Mouse (Mus musculus) thymus, postnatal 25 days (tissue): ENCODE measurements at regions not wholly inside any gene's neighbourhood (a gene's known extent, or its start where the extent isn't known, plus 50 kb on each side); places are given as distances from the start of the nearest gene placed in this dataset.
"Not testable (repeated sequence)": the region's sequence is repeated elsewhere in the genome, so short reads cannot be mapped to it uniquely, and the experiment has no call there.

Experiments used
- DNase-seq: peaks from one replicate; pipeline ENCODE4 v3.0.0; 2022

DNA sequence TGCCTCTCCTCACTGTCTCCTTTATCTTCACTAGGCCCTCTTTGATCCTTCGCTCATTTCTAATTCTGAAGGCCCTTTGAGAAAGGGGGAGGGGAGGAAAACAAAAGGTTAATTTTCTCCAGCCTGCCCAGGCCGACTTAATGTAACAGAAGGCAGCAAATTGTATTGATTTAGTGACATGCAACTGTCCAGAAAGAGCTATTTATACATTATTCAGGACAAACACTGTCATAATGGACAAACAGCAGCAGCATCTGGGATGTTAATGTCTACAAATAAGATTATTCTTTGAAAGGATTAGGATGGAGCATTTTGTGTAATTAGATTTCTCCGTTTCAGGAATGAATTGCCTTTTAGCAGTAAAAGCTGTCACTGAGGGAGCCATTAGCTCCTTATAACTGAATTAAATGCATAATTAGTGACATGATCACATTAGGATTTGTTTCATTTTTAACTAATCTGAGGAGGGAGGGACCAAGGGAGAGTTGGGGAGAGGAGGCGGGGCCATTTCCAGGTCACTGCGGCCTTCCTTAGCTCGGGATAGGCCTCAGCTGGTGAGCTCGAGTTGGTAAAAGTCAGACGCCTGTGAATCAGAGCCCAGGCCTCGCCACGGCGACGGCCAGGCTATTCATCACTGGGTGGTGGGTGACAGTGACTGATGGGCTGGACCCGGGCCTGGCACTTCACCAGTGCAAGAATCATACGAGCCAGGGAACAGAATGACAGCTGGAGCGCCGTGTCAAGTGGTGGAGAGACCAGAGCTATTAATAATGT is 167.7 kb downstream of the Nkx6-1 start:
- no peak for DNase-seq

DNA sequence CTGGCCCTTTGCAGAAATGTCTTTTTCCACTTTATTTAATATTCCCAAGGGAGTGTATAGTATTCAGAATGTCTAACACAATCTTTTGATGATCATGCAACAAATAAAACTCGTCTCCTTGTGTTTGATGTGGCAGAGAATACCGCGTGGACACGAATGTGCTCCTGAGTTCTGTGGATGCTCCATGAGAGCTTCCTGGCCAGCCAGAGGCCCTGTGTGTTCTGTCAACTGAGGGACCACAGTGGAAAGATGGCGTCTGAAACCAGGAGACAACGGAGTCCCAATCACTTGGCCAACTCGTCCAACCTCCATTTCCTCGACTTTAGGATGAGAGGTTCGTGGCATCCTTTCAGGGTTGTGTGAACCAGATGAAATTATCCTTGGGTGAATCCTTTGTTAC is 168.6 kb downstream of the Nkx6-1 start:
- DNase-seq, result no peak

DNA sequence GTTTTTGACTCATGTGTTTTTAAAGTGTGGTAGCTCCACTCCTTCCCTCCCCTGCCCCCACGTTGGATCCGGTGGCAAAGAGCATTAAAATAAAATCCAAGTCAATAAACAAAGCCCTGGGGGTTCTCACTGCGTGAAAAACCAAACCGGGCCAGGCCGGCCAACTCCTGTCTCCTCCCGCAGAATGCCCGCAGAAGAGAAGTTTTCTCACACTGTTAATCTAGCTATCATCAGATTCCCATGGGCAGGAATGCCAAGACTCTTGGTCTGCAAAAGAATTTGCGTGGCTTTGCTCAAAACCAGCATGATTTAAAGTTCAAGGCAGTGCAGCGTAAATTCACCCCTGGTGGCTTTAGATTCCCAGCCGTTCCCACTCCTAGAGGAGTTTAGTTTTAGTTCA is 219.0 kb downstream of the Nkx6-1 start:
- no peak for DNase-seq

DNA sequence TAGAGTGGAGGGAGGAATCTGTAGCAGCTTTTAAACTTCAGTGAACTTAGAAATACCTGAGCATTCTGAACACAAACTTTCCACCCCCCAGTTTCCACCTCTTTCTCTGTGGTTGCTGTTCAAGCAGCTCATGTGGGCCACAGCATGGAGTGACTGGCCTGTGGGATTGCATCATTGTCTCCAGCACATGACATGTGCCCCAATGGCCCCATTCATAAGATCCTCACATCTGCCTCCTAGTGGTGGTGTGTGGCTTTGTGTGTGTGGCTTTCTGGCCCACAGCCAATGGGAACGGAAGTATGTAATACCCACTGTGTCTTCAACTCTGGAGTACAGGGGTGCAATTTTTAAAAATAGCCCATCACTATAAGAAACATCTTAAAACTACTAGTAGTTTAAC is 223.0 kb downstream of the Nkx6-1 start:
- no peak for DNase-seq

DNA sequence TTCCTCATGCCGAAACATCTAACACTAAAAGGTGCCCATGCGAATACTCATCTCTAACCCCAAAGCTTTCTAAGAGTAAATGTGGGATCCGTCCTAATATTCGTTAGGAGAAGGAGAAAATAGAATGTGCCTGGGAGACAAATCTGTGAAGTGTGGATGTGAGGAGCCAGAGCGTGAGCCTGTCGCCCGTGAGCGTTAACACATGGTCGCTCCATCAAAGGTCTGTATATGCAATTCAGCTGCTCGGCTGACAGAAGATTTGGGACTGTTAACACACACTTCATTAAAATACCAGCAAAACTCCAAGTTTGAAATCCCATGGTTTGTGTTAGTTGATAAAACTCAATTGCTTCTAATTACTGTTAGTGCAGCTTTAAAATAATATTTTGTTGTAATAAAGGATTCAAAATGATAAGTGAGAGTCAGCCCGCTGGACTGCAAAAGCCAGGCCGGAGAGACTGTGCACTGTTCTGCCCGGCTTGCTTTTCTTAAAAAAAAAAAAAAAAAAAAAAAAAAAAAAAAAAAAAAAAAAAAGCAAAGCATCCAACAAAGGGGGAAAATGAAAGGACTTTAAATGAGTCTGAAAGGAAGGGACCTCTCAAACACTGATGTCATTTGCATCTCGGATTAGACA is 227.0 kb downstream of the Nkx6-1 start:
- no peak for DNase-seq

DNA sequence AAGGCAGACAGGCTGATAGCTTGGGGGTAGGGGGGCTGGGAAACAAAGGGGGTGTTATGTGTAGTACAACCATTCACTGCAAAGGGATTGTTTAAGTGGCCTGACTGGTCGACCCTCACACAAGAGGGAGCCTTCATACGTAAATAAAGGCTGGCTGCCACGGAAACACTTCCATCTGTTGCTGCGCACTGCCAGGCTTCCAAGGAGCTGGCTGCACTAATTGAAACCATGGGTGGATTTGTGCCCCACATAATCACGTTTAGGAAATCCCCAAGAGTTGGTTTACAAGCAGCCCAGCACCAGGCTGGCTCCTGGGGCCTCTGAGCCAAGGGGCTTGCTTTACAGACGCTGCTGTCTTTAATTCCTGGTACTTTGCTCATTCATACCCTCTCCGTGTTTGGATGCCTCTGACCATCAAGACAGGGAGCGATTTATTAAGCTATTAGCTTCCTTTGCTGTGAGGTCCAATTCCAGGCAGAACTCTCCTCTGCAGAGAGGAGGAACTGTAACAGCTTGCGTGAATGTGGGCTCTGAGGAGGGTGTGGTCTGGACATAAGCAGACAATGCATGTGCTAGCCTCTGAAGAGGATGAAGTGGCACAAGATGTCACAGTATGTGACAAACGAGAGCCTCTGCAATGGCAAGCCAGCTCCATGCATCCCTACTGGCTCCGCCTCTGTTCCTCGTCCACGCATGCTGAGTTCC is 238.6 kb downstream of the Nkx6-1 start:
- no peak for DNase-seq

DNA sequence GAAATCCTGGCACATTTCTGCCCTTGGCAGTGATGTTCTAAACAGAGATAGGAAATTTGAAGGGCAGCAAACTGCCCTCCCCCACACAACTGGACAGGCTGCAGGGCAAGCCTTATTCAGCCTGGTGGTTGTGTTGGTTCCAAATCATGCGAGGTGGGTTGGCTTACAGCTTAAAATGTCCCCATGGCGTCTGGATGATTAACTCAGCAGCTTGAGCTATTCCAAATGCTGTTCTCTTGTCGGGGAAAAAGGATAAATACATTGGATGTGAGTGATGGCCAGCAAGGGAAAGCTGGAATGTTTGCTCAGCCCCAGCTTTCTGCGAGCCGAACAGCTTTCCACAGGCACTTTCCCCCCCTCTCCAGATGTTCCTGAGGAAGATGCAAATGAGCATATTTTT is 280.5 kb downstream of the Nkx6-1 start:
- DNase-seq, result no peak

DNA sequence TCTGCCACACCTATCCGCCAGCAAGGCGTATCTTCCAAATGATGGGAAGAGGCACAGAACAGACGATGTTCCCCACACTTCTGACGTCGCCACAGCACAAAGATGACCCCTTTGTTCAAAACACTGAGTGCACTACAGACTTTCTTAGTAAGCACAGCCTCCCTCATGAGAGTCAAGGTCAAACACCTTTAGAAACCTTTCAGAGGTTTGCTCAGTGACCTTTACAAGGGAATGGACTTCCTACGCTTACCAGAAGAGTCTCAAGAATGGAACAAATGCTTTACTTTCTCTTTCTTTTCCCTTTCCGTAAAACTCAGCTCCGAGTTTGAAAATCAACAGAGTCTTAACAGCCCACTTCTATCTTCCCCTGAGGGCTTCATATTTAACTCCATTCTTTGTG is 283.4 kb downstream of the Nkx6-1 start:
- no peak for DNase-seq

DNA sequence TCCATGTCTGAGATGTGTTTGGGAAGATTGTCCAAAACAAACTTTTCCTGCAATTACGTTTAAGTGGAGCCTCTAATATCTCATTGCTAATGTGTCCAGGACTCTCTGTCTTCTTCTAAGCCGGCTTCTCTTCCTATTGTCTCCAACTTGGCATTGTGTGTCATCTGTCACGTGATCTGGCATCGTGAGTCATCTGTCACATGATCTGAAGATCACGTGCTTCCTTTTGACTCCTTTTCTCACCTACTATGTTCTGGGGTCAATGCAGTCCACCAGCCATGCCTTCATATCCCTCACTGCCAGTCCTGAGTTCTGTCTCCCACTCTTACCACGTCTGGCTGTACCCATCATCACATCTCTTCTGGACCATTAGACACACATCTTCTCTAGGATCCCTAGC is 288.1 kb downstream of the Nkx6-1 start:
- DNase-seq, result no peak

DNA sequence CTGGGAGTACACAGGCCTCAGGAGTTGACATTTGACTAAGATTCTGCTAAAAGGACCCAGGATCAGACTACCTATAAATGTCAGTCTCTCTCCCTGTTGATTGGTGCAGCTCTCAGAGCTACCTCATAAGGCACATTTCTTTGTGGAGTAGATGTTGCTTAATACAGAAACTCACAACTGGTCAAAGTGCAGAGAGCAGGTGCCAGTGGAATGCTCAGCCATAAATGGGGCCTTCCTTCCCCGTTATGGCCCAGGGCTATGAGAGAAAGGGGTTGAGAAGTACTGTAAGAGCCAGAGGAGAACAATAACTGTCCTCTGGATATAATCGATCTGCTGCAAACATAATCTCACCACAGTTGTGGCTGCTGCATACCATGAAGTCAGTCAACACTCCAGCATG is 290.7 kb downstream of the Nkx6-1 start:
- DNase-seq, result no peak

DNA sequence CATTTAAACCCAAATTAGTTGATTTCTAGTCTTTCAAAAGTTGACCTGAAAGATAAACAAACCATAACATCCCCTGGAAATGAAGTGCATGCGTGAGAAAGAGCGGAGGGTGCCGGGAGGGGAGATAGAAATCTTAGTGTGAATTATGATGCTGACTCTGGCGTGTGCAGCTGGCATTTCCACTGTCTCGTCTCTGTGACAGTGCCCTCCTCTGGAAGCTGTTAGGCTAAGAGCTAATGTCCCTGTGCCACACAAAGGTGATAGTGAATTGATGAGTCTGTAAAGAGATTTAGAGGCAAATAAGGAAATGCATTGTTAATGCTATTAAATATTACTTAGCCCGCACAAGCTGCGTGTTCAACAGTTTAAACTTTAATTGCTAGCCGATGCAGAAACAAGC is 292.6 kb downstream of the Nkx6-1 start:
- no peak for DNase-seq

DNA sequence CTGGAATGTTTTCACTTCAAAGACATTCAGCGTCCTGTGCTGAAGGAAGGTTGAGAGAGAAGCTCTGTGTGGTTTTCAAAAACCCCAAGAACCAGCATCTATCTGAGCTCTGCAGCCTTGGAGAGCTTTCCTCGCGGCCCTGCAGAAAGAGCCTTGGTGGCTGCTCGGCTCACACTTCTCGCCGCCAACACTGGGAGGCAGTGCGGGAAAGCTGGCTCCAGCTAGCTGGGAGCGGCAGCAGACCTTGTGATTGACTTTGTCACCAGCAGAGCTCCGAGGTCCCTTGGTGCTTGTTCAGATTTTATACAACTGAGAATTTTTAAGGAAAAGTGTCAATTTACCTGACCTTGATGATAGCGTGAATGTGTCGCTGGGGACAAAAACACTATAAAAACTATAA is 299.4 kb downstream of the Nkx6-1 start:
- no peak for DNase-seq

DNA sequence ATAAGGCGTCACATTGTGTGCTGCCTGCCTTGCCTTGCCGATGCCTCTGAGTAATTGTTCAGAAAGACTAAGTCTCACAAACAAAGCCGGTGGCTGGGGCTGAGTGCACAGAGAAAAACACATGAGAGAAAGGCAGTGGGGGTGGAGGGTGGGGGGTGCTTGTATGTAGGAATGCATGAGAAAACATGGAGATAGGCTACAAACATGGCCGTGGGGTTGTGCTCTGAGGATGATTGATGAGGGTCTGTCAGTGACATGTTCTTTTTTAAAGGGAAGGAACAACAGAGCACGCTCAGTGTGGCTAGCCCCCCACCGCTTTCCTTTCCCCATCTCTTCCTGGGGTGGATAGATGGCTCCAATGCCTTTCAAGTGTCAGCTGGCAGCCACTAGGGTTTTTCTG is 304.8 kb downstream of the Nkx6-1 start:
- DNase-seq, result no peak

DNA sequence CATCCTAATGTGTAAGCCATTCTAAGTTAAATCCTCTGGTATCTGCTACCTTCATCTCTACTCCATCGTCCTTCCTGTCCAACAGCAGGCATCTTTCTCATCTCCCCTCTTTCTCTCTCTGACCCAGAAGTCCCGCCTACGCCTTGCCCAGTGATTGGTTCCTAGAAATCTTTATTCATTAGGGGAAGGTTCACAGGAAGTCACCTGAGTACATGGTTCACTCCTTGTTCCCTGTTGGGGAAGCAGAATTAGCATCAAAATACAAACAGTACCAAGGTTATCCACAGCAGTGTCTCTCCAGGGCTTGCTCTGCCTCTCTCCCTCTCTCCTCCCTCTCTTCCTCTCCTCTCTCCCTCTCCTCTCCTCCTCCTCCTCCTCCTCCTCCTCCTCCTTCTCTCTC is 319.4 kb downstream of the Nkx6-1 start:
- no peak for DNase-seq

DNA sequence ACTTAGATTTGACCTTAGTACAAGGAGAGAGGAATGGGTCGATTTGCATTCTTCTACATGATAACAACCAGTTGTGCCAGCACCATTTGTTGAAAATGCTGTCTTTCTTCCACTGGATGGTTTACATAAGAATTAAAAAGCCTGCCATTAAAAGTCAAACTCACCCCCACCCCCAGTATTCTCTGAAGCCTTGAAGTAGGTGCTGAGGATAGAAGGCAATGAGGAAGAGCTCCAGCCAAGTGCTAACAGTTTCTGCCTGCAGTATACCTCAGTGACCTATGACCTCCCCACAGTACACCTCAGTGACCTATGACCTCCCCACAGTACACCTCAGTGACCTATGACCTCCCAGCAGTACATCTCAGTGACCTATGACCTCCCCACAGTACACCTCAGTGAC is 328.4 kb downstream of the Nkx6-1 start:
- DNase-seq, result not testable (repeated sequence)

DNA sequence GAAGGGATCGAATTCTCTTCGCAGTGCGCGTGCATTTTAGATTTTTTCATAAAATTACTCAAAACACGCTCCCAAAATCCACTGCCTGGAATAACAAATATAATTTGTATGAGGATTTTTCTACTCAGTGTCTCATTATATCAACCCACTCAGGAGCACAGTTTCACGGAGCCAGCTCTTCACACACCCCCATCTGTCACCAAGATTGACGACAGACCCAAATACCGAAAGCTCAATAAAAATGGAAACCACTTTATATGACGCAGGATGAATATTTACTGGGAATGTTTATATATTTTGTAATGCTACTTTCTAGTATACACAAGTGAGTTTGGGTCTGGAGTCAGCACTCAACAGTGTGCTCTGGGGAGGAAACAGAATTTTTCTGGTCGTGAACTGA is 333.0 kb downstream of the Nkx6-1 start:
- DNase-seq, result no peak

DNA sequence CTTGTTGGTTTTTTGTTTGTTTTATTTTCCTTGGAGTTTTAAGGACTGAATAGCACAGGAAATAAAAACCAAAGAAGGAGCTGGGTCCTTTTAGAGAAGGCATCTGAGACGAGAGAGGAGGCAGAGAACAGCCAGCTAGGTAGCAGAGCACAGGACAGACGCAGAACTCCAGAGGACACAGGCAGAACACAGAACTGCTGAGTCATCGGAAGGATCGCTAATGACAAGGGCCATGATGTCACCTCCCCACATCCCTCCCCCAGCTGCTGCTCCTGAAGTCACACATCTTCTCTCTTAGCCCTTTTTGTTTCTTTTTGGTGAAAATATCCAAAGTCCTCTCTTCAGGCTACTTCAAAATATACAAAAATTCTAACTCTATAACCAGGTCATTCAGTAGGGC is 338.7 kb downstream of the Nkx6-1 start:
- no peak for DNase-seq

DNA sequence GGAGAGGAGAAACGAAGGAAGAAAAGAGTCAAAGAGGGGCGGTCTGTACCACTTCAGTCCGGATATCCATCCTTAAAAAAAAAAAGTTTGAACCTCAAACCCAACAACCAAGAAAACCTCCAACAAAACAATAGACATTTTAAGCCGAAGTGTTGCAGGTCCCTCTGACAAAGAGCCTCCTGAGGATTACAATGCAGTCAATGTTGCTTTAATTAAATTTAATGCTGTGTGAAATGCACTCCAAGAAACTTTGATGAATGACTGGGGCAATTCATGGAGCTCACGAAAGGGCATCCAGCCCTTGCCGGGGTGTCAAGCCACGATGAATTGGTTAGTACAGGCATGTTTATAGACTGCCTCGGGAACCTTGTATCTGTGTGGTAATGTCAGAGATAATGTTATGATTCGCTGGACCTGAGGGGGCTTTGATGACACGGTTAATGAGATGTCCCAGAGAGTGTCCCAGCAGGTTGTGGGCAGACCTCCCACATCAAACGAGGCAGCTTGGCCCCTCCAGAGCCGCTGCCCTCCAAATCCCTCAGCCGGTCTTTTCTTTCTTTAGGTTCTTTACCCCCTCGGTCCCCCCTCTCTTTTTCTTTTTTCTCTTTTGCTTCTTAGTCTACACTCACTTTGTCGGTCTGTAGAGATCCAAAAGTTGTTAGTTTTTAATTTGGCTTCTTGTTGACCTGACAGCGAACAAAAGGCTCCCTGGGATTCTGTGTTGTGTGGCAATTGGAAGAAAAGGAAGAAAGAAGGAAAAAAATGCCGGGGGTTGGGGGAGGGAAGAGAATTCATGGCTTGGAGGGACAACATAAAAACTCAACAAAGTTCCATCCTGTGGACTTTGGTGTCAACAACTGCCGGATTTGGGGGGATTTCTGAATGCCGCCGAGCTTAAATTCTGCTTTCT is 341.5 kb downstream of the Nkx6-1 start:
- DNase-seq, result no peak

DNA sequence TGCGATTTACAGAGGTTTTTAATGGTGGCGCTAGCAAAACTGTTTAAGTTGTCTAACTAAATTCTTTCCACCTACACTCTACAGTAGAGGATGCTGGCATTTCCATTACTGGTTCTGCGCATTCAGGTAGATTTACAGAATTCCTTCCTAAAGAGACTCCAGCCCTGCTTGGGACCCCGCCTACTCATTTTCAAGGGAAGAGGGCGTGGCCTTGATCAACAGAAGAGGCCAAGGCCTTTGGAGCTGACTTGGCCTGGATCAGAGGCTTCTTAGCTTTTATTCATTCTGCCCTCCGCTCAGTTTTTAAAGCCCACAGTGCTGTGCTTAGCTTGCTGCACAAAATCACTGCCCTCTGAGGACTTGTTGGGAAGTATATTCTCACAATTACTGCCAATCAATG is 364.8 kb downstream of the Nkx6-1 start:
- DNase-seq, result no peak

DNA sequence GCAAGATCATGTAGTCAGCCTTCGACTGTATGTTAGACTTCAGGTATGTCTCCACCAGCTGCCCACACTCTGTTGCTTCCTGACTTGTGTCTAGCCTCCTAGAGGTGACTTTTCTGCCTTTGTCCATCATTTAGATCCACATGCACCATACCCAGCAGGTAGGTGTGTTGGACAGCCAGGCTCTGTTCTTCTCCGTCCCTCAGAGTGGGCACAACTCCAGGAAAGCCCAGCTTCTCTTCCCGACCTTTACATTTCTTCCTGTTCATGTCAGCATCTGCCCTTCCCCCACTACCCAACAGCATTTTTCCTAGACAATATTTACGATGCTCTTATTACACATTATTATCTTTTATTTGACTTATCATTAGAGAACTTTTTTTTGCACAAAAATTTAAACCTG is 366.4 kb downstream of the Nkx6-1 start:
- no peak for DNase-seq

DNA sequence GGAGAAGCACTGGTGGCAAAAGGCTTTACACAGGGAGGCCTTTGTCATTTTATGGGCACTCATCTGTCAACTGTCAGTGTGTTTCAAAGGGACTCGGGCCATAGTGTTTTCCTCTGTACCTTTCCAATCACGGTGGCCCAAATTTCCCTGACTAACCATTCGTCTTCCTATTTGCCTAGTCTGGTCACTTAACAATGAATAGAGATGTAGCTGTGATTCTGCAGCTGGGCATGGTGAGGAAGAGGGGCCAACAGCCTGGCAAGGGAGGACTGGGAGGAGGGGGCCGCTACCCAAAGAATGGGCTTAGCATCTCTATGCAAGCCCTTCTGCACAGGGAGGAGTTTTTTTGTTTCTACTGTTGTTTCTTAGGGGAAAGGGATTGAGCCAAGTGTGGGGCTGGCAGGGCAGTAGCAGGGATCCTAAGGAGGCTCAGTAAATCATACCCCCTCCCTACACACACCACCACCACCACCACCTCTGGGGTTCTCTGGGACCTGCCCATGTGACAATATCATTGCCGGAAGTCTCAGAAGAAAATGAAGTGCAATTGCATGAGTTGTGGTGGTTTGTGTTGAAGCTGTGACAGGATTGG is 367.2 kb downstream of the Nkx6-1 start:
- no peak for DNase-seq

DNA sequence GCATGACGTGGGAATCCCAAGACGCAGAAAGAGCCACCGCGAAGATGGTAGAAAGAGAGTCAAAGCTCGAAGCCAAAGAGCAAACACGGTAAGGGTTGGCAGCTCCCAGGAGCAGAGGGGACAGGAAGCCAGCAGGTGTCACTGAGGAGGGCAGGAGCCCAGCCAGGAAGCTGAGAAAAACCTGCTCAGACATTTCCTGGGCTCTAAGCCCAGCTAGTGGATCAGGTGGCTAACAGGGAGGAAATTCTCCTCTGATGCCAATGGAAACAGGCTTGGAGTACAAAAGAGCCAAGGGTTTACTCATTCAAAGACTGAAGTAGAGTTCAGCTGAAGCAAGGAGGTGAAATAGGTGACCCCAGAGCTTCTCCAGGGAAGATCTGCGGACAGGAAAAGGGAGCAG is 368.9 kb downstream of the Nkx6-1 start:
- DNase-seq, result no peak

DNA sequence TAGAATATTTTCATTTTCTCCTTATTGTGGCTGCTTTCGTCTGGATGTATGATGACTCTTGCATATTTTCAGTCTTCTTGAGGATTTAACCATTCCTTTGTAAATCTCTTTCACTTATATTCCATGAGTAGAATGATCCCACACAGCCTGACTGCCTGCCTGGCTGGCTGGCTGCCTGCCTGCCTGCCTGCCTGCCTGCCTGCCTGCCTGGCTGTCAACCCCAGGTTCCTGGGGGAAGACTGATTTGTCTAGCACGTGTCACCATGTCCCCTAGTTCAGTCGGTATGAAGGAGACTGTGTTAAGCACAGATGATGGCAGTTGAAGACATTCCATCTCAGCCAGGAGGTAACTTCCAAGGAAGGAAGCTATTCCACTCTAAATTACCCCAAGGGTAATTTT is 370.8 kb downstream of the Nkx6-1 start:
- no peak for DNase-seq
